Mouse (Mus musculus): ENCODE data around the gene Il16.

The Il16 gene

DNA sequence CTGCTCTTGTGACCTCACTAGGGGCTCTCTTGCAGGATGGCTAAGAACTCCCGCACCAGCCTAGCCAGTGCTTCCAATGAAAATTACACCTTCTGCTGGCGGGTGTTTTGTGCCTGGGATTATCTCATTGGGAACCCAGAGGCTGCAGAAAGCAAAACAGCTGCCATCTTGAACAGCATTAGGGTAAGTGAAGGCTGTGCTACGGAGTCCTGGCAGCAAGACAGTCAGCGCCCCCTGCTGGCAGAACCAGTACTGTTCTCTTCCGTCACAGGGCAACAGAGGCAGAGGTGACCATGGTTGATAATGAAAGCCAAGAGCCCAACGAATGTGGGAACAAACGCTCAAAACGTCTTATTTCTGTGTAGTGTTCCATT is 145.6 kb downstream of the Il16 start:
- peak; percentile 72 to 74 for DNase-seq

GRCm38 (mm10) chr7:83598997-83599912 is 146.3 kb downstream of the Il16 start:
- no peak for DNase-seq

GRCm38 (mm10) chr7:83597063-83597462 is 148.5 kb downstream of the Il16 start:
- no peak for DNase-seq

- DNase-seq: no peak
These were observed 151.5 kb downstream of the Il16 start for GRCm38 (mm10) chr7:83594056-83594455.
